In the genomic region with DNA sequence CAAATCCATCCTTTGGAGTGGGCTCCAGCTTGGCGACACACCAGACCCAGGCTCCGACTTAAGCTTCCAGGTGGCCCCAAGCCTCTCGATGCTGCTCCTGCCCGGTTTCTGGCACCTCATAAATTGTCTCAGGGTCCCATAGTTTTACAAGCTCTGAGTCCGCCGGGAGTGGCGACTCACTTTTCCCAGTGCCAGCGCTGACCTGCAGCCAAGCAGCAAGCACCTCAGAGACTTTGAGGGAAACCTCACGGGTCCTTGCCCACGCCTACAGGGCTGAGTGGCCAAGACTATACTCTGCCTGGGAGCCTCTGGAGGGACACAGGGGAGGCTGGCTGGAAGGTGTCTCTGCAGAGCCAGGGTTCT, we compare ENCODE assay signal across 21 mouse cellular contexts.
DNase-seq lines count a peak whose midpoint lies in the region; ATAC-seq and TF ChIP-seq lines count a peak whose summit lies in the region.
"Had no signal": no experiment of that assay in that cellular context is flagged by ENCODE, and none has a peak within 500 bp of the region (broad histone marks: within the 10 kb centered on the region; RNA-seq: fewer than 3 reads in every experiment).

No protein-coding gene starts in this region.

- H3K36me3 ChIP-seq in intestine, embryonic 16.5 days (ENCODE audit: control insufficient read depth, insufficient read depth, low read length) = no peaks in the 10 kb centered on the region
- H3K36me3 ChIP-seq in intestine, embryonic 15.5 days = no peaks in the 10 kb centered on the region
- H3K36me3 ChIP-seq in limb, embryonic 10.5 days = no peaks in the 10 kb centered on the region
- no peaks in the 10 kb centered on the region for H3K36me3 ChIP-seq in limb, embryonic 15.5 days
- no peaks in the 10 kb centered on the region for H3K36me3 ChIP-seq in heart, adult 2 months (ENCODE audit: control insufficient read depth, insufficient read depth, low read length)
- H3K36me3 ChIP-seq in midbrain, embryonic 16.5 days (ENCODE audit: control insufficient read depth, insufficient read depth, low read length) = no peaks in the 10 kb centered on the region
- H3K36me3 ChIP-seq: hindbrain, embryonic 15.5 days had no signal

- H3K79me2 ChIP-seq in heart, adult 2 months (replicated peaks; ENCODE audit: control insufficient read depth, insufficient read depth, low read length) = no peaks in the 10 kb centered on the region

- no peaks in the 10 kb centered on the region for H3K27me3 ChIP-seq in intestine, embryonic 16.5 days (replicated peaks; ENCODE audit: control insufficient read depth, insufficient read depth, low read length)
- H3K27me3 ChIP-seq in intestine, embryonic 15.5 days (replicated peaks) = no peaks in the 10 kb centered on the region
- H3K27me3 ChIP-seq in limb, embryonic 10.5 days (ENCODE audit: low read depth, poor library complexity, severe bottlenecking) = peaks cover 30% of the 10 kb centered on the region
- 0 out of 2 replicates have a peak, but pooled peaks cover 4% of the 10 kb centered on the region for H3K27me3 ChIP-seq in limb, embryonic 15.5 days
- no peaks in the 10 kb centered on the region for H3K27me3 ChIP-seq in heart, adult 2 months (ENCODE audit: control insufficient read depth, insufficient read depth, low read length)
- no peaks in the 10 kb centered on the region for H3K27me3 ChIP-seq in midbrain, embryonic 16.5 days (ENCODE audit: control insufficient read depth, insufficient read depth, low read depth, low read length)
- H3K27me3 ChIP-seq: CH12.LX; embryonic facial prominence, embryonic 13.5 days; forebrain, embryonic 13.5 days; hindbrain, embryonic 15.5 days had no signal

- intact Hi-C loops in heart, adult 2 months (cut with DNase I) = loop anchor here (5.0 kb wide), 1 partner anchor 80 kb away; no protein-coding TSS in a partner anchor

- DNase-seq in adrenal gland, postnatal 14 days = peak; percentile 54
- no peak for DNase-seq in adrenal gland, adult 8-10 months
- DNase-seq in limb, embryonic 10.5 days (ENCODE audit: low spot score) = peak; percentile 65
- DNase-seq in heart, adult 2 months = no peak
- DNase-seq: adrenal gland, adult 2 months; cerebellum, adult 11-12 months; cerebellum, adult 9-11 months; cerebellum, postnatal 36 days; gastrocnemius, postnatal 14 days; heart, postnatal 36 days; kidney, adult 2 months had no signal

- H3K4me2 ChIP-seq in intestine, embryonic 16.5 days (ENCODE audit: low read depth, low read length) = no peak overlapping the region
- H3K4me2 ChIP-seq in intestine, embryonic 15.5 days (replicated peaks) = no peak overlapping the region
- H3K4me2 ChIP-seq in limb, embryonic 15.5 days = no peak overlapping the region
- no peak overlapping the region for H3K4me2 ChIP-seq in midbrain, embryonic 16.5 days (ENCODE audit: low read length)
- H3K4me2 ChIP-seq: embryonic facial prominence, embryonic 13.5 days; forebrain, embryonic 13.5 days; heart, embryonic 13.5 days; hindbrain, embryonic 15.5 days had no signal

- TF ChIP-seq EP300 in heart, adult 2 months (IDR thresholded peaks at IDR 0.05; ENCODE audit: insufficient read depth, low read depth, low read length) = no peak

- no peak for TF ChIP-seq CTCF in heart, adult 2 months (IDR thresholded peaks at IDR 0.05)

- 0 out of 2 replicates have a peak overlapping the region, but pooled peaks have one; percentile 33 for H3K9ac ChIP-seq in intestine, embryonic 16.5 days (ENCODE audit: low read depth, low read length)
- no peak overlapping the region for H3K9ac ChIP-seq in intestine, embryonic 15.5 days
- no peak overlapping the region for H3K9ac ChIP-seq in limb, embryonic 15.5 days
- H3K9ac ChIP-seq in heart, adult 2 months (ENCODE audit: low read depth, low read length) = no peak overlapping the region
- no peak overlapping the region for H3K9ac ChIP-seq in midbrain, embryonic 16.5 days (ENCODE audit: low read depth, low read length)
- H3K9ac ChIP-seq: embryonic facial prominence, embryonic 13.5 days; forebrain, embryonic 13.5 days; heart, embryonic 13.5 days; hindbrain, embryonic 15.5 days had no signal

- no peak for TF ChIP-seq POLR2A in heart, adult 2 months (IDR thresholded peaks at IDR 0.05; ENCODE audit: insufficient read depth, low read depth, low read length)

- ATAC-seq in intestine, embryonic 16.5 days = no peak
- no peak for ATAC-seq in intestine, embryonic 15.5 days
- ATAC-seq in limb, embryonic 15.5 days (ENCODE audit: insufficient number of reproducible peaks, low FRiP score, low TSS enrichment, low read depth) = no peak
- no peak for ATAC-seq in midbrain, embryonic 16.5 days
- ATAC-seq: forebrain, embryonic 13.5 days; inflammation-experienced regulatory T-cells, adult 6 months had no signal

- H3K4me3 ChIP-seq in intestine, embryonic 16.5 days (ENCODE audit: low read length) = no peak overlapping the region
- H3K4me3 ChIP-seq in intestine, embryonic 15.5 days (replicated peaks) = no peak overlapping the region
- no peak overlapping the region for H3K4me3 ChIP-seq in limb, embryonic 10.5 days
- H3K4me3 ChIP-seq in limb, embryonic 15.5 days = no peak overlapping the region
- no peak overlapping the region for H3K4me3 ChIP-seq in heart, adult 2 months
- H3K4me3 ChIP-seq in midbrain, embryonic 16.5 days (ENCODE audit: low read depth, low read length) = no peak overlapping the region
- H3K4me3 ChIP-seq: embryonic facial prominence, embryonic 13.5 days; forebrain, embryonic 13.5 days; heart, embryonic 13.5 days; hindbrain, embryonic 15.5 days had no signal

- 77% methylated on average over 10 of the region's 10 CpGs for WGBS in intestine, embryonic 16.5 days
- 74% methylated on average over 10 of the region's 10 CpGs for WGBS in intestine, embryonic 15.5 days
- WGBS in limb, embryonic 10.5 days = 49% methylated on average over 10 of the region's 10 CpGs
- 33% methylated on average over 10 of the region's 10 CpGs for WGBS in limb, embryonic 15.5 days
- WGBS in heart, adult 2 months = 90% methylated on average over 10 of the region's 10 CpGs
- WGBS in midbrain, embryonic 16.5 days = 88% methylated on average over 10 of the region's 10 CpGs

- H3K4me1 ChIP-seq in intestine, embryonic 16.5 days (ENCODE audit: control insufficient read depth, insufficient read depth, low read length) = peaks cover 36% of the 10 kb centered on the region
- H3K4me1 ChIP-seq in intestine, embryonic 15.5 days (replicated peaks) = peaks cover 38% of the 10 kb centered on the region
- peaks cover 77% of the 10 kb centered on the region for H3K4me1 ChIP-seq in limb, embryonic 10.5 days
- H3K4me1 ChIP-seq in limb, embryonic 15.5 days = peaks cover 53% of the 10 kb centered on the region
- peaks cover 7% of the 10 kb centered on the region for H3K4me1 ChIP-seq in heart, adult 2 months (ENCODE audit: control insufficient read depth, insufficient read depth, low read length)
- peaks cover 10% of the 10 kb centered on the region for H3K4me1 ChIP-seq in midbrain, embryonic 16.5 days (ENCODE audit: control insufficient read depth, insufficient read depth, low read length)

- H3K9me3 ChIP-seq in intestine, embryonic 16.5 days (ENCODE audit: control insufficient read depth, low read length) = no peaks in the 10 kb centered on the region
- no peaks in the 10 kb centered on the region for H3K9me3 ChIP-seq in intestine, embryonic 15.5 days
- H3K9me3 ChIP-seq in limb, embryonic 10.5 days (replicated peaks) = no peaks in the 10 kb centered on the region
- no peaks in the 10 kb centered on the region for H3K9me3 ChIP-seq in limb, embryonic 15.5 days
- H3K9me3 ChIP-seq in midbrain, embryonic 16.5 days (replicated peaks; ENCODE audit: control insufficient read depth, low read length, poor library complexity, severe bottlenecking) = no peaks in the 10 kb centered on the region
- H3K9me3 ChIP-seq: embryonic facial prominence, embryonic 13.5 days; hindbrain, embryonic 15.5 days had no signal

- no peak overlapping the region for H3K27ac ChIP-seq in intestine, embryonic 16.5 days (ENCODE audit: low read length)
- no peak overlapping the region for H3K27ac ChIP-seq in intestine, embryonic 15.5 days
- peak overlapping the region; percentile 79 for H3K27ac ChIP-seq in limb, embryonic 10.5 days
- peak overlapping the region; percentile 29; the same call in 1 of the 2 replicates for H3K27ac ChIP-seq in limb, embryonic 15.5 days
- no peak overlapping the region for H3K27ac ChIP-seq in heart, adult 2 months
- H3K27ac ChIP-seq in midbrain, embryonic 16.5 days (ENCODE audit: low read length) = no peak overlapping the region
- H3K27ac ChIP-seq: embryonic facial prominence, embryonic 13.5 days; forebrain, embryonic 13.5 days; heart, embryonic 13.5 days; hindbrain, embryonic 15.5 days had no signal

Comparison
In these comparisons a context has a peak if more than half of its experiments do, and no peak if none do; other contexts are left out.
1. DNase-seq: peak in adrenal gland, postnatal 14 days (single experiment) and limb, embryonic 10.5 days (single experiment); none in adrenal gland, adult 8-10 months (single experiment) and heart, adult 2 months (0 of 2).
2. H3K27ac ChIP-seq: peak in limb, embryonic 10.5 days (single experiment) and limb, embryonic 15.5 days (single experiment); none in intestine, embryonic 16.5 days (single experiment), intestine, embryonic 15.5 days (single experiment), heart, adult 2 months (single experiment) and midbrain, embryonic 16.5 days (single experiment).